Mouse (Mus musculus): ENCODE data around the gene Rai14.

Gene Rai14

GRCm38 (mm10) chr15:10616001-10616400 is 98.4 kb downstream of the Rai14 start:
- no peak for DNase-seq (ENCODE audit: extremely low spot score)

- DNase-seq (ENCODE audit: extremely low spot score), result no peak
Observed at GRCm38 (mm10) chr15:10611040-10611439, 103.4 kb downstream of the Rai14 start.

DNA sequence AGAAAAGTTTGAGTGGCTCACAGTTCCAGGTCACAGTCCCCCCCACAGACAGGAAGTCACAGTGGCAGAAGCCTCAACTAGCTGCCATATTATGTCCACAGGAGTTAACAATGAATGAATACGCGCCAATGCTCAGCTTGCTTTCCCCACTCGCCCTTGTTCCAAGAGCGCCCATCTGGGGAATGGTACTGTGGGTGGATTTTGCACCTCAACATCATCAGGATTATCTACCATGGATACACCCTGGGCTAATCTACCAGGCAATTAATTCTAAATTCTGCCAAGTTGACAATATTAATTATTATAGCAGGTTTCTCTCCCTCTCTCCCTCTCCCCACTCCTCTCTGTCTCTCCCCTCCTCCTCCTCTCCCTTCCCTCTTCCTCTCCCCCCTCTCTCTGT is 105.3 kb downstream of the Rai14 start:
- DNase-seq (ENCODE audit: extremely low spot score), result no peak

DNA sequence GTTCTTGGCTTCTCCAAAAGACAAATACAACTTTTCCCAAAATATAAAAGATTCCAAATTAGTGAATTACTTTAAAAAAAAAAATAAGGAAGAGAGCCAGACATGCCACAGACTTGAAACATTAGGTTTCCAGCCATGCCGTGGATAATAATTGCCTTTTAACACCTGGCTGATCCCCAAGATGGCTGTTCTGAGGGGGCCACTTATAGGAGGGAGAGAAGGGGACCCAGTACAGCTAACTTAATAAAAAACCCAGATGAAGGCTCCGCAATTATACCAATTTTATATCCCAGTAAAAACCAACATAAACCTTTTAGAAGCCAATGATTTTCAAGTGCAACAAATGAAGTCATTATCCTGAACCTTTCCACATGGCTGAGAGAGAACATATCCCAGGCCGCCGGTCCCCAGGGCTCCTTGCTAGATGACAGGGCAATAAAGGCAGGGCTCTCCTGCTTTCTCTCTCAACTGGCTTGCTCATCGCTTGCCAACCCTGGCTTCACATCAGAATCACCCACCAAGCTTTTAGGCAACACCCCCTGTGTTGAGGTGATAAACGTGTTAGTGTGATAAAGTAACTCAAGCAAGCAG is 105.8 kb downstream of the Rai14 start:
- no peak for DNase-seq (ENCODE audit: extremely low spot score)

DNA sequence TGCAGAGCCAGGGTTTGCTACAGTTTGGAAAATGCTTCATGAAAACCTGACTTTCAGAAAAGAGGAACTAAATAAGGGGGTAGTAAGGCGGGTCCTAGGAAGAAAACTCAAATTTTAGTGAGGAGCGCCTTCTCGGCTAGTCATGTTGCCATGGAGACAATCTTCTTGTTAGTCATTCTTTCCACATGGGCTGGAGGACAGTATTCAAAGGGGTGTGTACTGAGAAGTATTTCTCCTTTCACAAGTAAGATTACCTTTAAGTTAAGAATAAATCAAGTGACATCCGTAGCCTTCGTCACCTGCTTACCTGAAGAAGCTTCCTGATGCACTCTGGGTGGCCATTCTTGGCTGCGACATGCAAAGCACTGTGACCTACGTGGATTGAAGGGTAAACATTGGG is 115.0 kb downstream of the Rai14 start:
- DNase-seq (ENCODE audit: extremely low spot score), result no peak

DNA sequence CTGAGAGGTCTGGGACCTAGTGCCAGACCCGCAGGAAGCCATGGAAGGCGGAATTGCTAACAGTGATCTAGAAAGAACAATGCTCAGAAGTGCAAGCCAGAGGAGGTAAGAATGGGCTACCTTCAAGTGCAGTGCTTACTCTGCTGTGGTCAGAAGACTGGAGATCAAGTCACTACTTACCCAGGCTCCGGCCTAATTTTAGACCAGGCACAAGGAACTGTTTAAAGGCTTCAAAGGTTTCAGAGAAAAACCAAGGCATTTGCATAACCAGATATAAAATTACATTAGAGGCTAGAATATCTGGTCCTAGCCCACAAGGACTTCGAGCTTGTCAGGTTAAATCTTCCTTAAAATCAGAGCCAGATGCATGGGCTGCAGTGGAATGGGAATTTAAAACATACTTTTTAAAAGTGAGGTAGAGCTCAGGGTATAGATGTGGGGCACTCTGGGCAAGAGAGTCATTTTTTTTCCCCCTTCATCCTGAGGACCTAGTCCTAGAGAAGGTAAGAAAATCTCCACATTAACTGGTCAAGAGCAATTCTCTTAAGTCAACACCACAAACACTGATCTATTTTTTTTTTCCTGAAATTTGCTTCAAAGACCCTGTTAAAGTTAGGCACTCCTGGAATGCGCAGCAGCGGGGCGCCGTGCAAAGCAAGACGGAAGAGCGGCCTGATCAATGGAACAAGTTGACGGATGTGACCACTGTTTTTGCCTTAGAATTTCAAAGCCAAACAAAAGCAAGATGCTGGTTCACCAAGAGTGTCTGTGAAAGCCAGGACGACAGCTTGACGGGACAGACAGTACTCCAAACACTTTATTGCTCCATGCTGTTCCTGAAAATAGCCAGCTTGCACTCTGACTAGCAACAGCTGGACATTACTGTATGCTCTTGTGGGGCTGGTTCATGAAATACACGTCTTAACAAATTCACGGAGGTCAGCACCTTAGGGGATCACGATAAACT is 115.9 kb downstream of the Rai14 start:
- peak; percentile 37 for DNase-seq (ENCODE audit: extremely low spot score)

GRCm38 (mm10) chr15:10596871-10597270 is 117.6 kb downstream of the Rai14 start:
- no peak for DNase-seq (ENCODE audit: extremely low spot score)

- no peak for DNase-seq (ENCODE audit: extremely low spot score)
Observed at GRCm38 (mm10) chr15:10595408-10595807, 119.0 kb downstream of the Rai14 start.

GRCm38 (mm10) chr15:10594910-10595309 is 119.5 kb downstream of the Rai14 start:
- DNase-seq (ENCODE audit: extremely low spot score), result no peak

GRCm38 (mm10) chr15:10593094-10593493 is 121.3 kb downstream of the Rai14 start:
- no peak for DNase-seq (ENCODE audit: extremely low spot score)

- no peak for DNase-seq (ENCODE audit: extremely low spot score)
Observed at GRCm38 (mm10) chr15:10586565-10586964, 127.9 kb downstream of the Rai14 start.

DNA sequence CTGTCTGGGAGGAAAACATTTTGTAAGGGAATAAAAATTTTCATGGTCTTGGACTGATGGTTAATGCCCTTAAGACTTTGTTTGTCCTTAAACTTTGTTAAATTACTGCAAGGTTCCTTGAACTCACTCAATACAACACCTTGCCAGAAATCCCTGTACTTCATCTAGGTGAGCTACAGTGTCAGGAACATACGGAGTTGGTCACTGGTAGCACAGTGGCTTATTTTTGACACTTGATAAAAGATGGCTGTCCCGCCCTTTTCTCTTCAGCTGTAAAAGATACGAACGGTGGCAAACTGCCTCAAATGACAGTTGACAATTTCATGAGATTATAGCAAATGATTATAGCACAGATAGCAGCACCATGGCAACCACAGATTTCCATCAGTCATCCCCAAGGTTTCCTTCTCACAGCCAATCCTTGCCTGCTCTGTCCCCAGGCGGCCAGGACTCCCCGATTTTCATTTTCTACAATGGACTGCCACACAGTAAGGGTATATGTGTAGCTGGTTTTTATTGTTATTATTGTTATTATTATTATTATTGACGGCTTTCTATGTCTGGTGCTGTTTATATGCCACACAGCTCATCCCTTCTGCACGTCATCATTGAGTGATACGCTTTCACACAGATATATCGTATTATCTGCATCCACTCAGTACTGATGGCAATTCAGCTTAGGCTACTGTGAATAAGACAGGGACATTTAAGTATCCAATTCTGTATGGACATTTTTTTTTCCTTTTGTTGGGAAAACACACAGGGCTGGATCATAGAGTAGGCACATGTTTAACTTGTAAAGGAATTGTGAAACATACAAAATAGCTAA is 129.9 kb downstream of the Rai14 start:
- no peak for DNase-seq (ENCODE audit: extremely low spot score)

DNA sequence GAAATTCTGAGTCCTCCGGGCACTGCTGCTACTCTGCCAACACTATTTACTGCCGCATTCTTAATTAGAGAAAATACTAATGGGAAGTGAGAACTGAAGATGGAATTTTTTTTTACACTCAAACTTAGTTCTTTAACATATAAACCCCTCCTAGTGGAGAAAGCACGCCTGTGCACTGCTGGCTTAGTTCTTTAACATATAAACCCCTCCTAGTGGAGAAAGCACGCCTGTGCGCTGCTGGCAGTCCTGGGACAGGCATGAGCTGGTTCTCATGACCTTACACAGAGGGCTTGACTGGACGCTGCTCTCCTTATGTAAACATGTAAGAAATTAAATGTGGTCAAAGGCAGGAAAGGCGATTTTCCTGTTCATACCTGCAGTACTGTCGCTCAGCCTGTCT is 131.0 kb downstream of the Rai14 start:
- peak; percentile 48 for DNase-seq (ENCODE audit: extremely low spot score)

DNA sequence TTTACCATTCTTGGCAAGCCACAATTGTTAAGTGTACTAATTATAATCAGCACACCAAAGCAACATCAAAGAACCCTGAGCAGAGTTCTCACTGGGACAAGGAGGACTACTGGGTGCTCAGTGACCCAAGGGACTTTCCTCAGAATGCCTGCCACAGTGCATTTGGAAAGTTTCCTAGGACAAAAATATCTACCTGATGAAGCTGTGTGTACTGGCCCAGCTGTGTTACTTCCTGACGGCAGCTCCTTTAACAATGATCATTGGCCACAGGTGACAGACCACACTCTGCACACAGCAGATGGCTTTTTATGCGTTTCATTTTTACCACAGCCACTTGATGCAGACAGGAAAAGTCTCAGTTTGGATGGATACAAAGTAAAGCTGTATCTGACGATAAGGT is 135.3 kb downstream of the Rai14 start:
- DNase-seq (ENCODE audit: extremely low spot score), result no peak

- DNase-seq (ENCODE audit: extremely low spot score), result no peak
Observed at GRCm38 (mm10) chr15:10566486-10566885, 147.9 kb downstream of the Rai14 start.

DNA sequence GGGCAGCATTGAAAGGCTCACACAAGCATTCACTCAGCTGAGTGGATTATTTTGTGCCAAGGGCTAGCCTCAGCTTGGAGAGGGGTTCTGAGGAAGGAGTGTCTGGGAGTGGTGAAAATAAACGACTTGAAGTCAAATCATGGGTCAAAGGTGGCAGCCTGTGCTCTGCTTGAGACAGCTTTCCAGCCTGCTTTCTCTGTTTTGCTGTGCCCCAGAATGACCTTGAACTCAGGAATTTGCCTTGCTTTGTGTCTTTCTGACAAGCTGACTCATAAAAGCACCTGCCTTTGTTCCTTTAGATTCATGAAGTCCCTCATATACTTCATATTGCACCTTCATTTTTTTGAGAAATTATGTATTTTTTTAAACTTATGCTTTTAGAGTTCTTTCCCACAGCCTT is 150.2 kb downstream of the Rai14 start:
- no peak for DNase-seq (ENCODE audit: extremely low spot score)

DNA sequence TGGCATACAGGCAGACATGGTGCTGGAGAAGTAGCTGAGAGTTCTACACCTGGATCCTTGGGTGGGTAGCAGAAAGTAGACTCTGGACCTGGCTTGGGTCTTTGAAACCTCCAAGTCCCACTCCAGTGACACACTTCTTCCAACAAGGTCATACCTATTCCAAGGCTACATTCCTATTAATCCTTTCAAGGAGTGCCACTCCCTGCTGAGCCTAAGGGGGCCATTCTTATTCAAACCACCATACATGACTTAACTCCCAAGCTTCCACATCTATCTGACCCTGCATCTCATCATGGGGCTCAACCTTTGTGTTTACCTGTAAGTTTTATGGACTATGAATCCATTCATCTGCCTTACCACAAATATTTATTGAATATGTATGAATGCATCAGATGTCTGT is 152.1 kb downstream of the Rai14 start:
- no peak for DNase-seq (ENCODE audit: extremely low spot score)

DNA sequence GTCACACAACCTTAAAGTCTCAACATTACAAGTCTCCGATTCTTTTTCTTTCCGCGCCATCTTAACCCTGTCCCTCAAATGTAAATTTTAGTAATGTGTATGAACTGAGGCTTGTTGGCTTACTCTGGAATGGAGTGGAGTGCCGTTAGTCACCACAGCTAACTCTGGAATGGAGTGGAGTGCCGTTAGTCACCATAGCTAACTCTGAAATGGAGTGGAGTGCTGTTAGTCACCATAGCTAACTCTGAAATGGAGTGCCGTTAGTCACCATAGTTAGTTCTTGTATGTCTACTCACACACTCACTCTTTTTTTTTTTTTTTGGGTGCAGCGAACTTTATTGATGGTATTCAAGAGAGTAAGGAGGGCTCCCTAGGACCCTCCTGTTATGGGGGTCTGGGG is 154.4 kb downstream of the Rai14 start:
- no peak for DNase-seq (ENCODE audit: extremely low spot score)

DNA sequence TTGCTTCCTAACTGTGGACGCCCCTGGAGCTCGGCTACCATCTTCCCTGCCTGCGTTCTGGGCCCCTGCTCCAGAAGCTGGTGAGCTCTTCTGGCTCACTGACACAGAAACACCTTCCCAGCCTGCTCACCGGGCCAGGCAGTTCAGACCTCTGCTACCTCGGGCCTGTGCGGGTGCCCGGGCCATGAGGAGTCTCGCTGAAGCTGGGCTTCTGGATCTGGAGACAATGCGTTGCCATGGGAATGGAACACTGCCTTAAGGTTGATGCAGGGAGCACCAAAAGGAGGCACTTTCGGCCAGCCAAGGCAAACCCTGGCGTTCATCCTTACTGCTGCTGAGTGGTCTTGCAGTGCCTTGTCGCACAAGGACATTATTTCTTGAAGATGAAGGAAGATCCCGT is 156.0 kb downstream of the Rai14 start, which contains the start of gene Ttc23l:
Gene Ttc23l (minus strand): TSS at position 204 of the 400 bp plus-strand sequence.
- no peak for DNase-seq (ENCODE audit: extremely low spot score)

DNA sequence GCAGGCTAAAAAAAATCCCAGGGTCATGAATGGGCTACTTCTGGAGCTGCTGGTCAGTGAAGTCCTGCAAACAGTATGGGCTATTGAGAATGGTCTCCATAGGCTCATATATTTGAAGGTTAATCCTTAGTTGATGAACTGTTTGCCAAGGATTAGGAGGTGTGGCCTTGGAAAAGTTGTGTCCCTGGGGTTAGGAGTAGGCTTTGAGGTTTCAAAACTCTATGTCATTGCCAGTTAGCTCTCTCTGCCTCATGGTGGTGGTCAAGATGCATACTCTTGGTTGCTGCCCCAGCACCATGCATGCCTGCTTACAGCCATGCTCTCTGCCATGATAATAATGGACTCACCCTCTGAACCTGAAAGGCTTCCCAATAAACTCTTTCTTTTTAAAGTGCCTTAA is 160.1 kb downstream of the Rai14 start:
- no peak for DNase-seq (ENCODE audit: extremely low spot score)

GRCm38 (mm10) chr15:10540271-10541088 is 173.9 kb downstream of the Rai14 start:
- no peak for DNase-seq (ENCODE audit: extremely low spot score)
